Mouse (Mus musculus): ENCODE data around the gene Hikeshi. TPM values are rescaled to one million over a fixed set of nuclear protein-coding genes. Genes with fewer than 3 reads are reported as not detected.

The Hikeshi gene
- polyA plus RNA-seq, 1 experiment from 2014 or later, result 105 TPM

DNA sequence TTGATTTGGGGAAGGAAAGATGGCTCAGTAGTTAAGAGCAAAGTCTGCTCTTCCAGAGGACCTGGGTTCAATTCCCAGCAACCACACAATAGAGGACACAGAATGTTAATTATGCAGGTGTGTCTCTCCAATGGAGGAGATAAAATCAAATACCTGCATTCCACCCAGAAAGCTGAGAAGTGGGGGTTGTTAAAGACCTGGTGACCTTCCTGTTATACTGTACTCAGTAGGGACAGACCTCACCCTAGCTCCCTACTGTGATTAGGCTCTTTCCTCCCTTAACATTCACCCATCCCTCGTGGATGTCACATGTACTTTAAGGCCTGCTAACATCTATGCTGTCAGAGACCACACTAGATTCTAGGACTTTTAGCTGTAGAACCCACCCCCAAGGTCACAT lies 34.6 kb upstream of the Hikeshi start:
- H3K27ac ChIP-seq (ENCODE audit: low read length), result no peak overlapping the region
- no peaks in the 10 kb centered on the region for H3K9me3 ChIP-seq (replicated peaks; ENCODE audit: control insufficient read depth, low read length)
- H3K4me1 ChIP-seq (ENCODE audit: control insufficient read depth, insufficient read depth, low read length), result peaks cover 9% of the 10 kb centered on the region
- H3K4me3 ChIP-seq (ENCODE audit: low read length), result no peak overlapping the region
- WGBS, result 96% methylated on average over 1 of the region's 1 CpGs
- ATAC-seq (replicated peaks; ENCODE audit: extremely low read depth, insufficient read depth, low FRiP score), result no peak
- no peak overlapping the region for H3K9ac ChIP-seq (ENCODE audit: low read length)
- no peaks in the 10 kb centered on the region for H3K27me3 ChIP-seq (ENCODE audit: control insufficient read depth, insufficient read depth, low read length)
- H3K36me3 ChIP-seq (ENCODE audit: control insufficient read depth, insufficient read depth), result peaks cover 36% of the 10 kb centered on the region
- no peak overlapping the region for H3K4me2 ChIP-seq (ENCODE audit: low read depth, low read length)

DNA sequence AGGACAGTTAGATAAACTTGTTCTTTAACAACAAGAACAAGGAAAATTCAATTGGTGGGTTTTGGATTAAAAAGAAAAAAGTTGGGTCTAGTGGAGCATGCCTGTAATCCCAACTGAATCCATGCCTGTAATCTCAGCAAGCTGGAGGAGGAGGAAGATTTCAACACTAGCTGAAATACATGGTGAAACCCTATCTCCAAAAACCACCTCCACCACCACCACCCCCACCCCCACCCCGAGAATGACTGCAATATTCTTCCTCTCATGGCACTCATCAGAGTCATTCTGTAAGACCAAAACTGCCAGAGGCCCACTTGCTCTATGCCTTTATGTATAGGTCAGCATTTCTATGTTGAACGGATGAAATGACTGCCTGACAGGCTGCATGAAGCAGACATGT lies 26.2 kb upstream of the Hikeshi start:
- Histone ChIP-seq H3K4me3 (ENCODE audit: low read length) (no peak overlapping the region), H3K27ac (ENCODE audit: low read length) (no peak overlapping the region), H3K36me3 (ENCODE audit: control insufficient read depth, insufficient read depth) (peaks cover 26% of the 10 kb centered on the region), H3K4me2 (ENCODE audit: low read depth, low read length) (no peak overlapping the region), H3K9ac (ENCODE audit: low read length) (no peak overlapping the region), H3K4me1 (ENCODE audit: control insufficient read depth, insufficient read depth, low read length) (no peaks in the 10 kb centered on the region), H3K27me3 (ENCODE audit: control insufficient read depth, insufficient read depth, low read length) (no peaks in the 10 kb centered on the region), H3K9me3 (replicated peaks; ENCODE audit: control insufficient read depth, low read length) (no peaks in the 10 kb centered on the region)
- 96% methylated on average over 2 of the region's 2 CpGs for WGBS
- no peak for ATAC-seq (replicated peaks; ENCODE audit: extremely low read depth, insufficient read depth, low FRiP score)

DNA sequence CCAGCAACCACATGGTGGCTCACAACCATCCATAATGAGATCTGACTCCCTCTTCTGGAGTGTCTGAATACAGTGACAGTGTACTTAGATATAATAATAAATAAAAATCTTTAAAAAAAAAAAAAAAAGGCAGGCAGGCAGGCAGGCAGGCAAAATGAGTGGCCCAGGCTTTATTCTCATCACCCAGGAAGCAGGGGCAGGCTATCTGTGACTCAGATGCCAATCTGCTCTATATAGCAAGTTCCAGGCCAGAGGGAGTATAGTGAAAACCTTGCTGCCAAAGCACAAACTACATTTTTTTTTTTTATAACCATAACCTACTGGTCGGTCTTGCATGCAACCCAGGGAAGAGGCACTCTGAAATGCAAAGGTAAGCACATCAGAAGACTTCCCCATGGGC lies 25.8 kb upstream of the Hikeshi start:
- H3K4me1 ChIP-seq (ENCODE audit: control insufficient read depth, insufficient read depth, low read length), result no peaks in the 10 kb centered on the region
- peaks cover 23% of the 10 kb centered on the region for H3K36me3 ChIP-seq (ENCODE audit: control insufficient read depth, insufficient read depth)
- no peak overlapping the region for H3K27ac ChIP-seq (ENCODE audit: low read length)
- ATAC-seq (replicated peaks; ENCODE audit: extremely low read depth, insufficient read depth, low FRiP score), result no peak
- no peak overlapping the region for H3K4me2 ChIP-seq (ENCODE audit: low read depth, low read length)
- WGBS, result 74% methylated on average over 1 of the region's 1 CpGs
- H3K27me3 ChIP-seq (ENCODE audit: control insufficient read depth, insufficient read depth, low read length), result no peaks in the 10 kb centered on the region
- no peak overlapping the region for H3K4me3 ChIP-seq (ENCODE audit: low read length)
- H3K9ac ChIP-seq (ENCODE audit: low read length), result no peak overlapping the region
- no peaks in the 10 kb centered on the region for H3K9me3 ChIP-seq (replicated peaks; ENCODE audit: control insufficient read depth, low read length)

DNA sequence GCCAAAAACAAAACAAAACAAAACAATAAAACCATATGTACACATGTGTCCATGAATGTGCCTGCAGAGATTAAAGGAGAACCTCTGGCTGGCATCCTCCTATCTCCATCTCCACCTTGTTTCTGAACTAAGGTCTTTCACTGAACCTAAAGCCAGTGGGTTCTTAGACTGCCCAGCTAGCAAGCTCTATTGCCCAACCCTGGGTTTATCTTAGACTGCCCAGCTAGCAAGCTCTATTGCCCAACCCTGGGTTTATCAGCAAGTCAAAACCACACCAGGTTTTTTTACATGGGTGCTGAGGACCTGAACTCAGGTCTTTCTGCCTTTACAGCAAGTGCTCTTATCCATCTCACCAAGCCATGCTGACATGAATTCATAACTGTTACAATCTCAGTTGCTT lies 22.1 kb upstream of the Hikeshi start:
- Histone ChIP-seq H3K9me3 (replicated peaks; ENCODE audit: control insufficient read depth, low read length) (no peaks in the 10 kb centered on the region), H3K27ac (ENCODE audit: low read length) (no peak overlapping the region), H3K27me3 (ENCODE audit: control insufficient read depth, insufficient read depth, low read length) (no peaks in the 10 kb centered on the region), H3K4me1 (ENCODE audit: control insufficient read depth, insufficient read depth, low read length) (no peaks in the 10 kb centered on the region), H3K36me3 (ENCODE audit: control insufficient read depth, insufficient read depth) (peaks cover 18% of the 10 kb centered on the region), H3K9ac (ENCODE audit: low read length) (no peak overlapping the region), H3K4me3 (ENCODE audit: low read length) (no peak overlapping the region), H3K4me2 (ENCODE audit: low read depth, low read length) (no peak overlapping the region)
- ATAC-seq (replicated peaks; ENCODE audit: extremely low read depth, insufficient read depth, low FRiP score), result no peak

DNA sequence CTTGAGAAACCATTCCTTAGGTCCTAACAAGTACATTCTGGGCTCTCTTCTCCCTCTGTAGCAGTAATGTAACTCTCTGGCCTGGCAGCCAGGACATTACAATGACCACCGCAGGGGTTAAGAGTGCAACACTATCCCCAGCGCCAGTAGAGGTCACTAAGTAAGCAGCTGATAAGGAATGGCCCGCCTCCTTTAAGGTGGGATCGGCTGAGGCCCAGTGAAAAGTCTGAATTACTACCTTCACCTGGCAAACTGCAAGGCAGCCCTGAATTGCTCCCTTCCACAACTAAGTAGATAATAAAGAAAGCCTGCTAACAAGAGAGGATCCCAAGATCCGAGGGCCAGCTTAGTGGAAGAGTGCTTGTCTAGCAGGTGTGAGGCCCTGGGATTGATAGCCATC lies 16.3 kb upstream of the Hikeshi start:
- Histone ChIP-seq H3K4me2 (ENCODE audit: low read depth, low read length) (no peak overlapping the region), H3K27ac (ENCODE audit: low read length) (no peak overlapping the region), H3K4me1 (ENCODE audit: control insufficient read depth, insufficient read depth, low read length) (no peaks in the 10 kb centered on the region), H3K27me3 (ENCODE audit: control insufficient read depth, insufficient read depth, low read length) (no peaks in the 10 kb centered on the region), H3K4me3 (ENCODE audit: low read length) (no peak overlapping the region), H3K36me3 (ENCODE audit: control insufficient read depth, insufficient read depth) (peaks cover 28% of the 10 kb centered on the region), H3K9ac (ENCODE audit: low read length) (no peak overlapping the region), H3K9me3 (replicated peaks; ENCODE audit: control insufficient read depth, low read length) (no peaks in the 10 kb centered on the region)
- WGBS, result 25% methylated on average over 5 of the region's 5 CpGs
- no peak for ATAC-seq (replicated peaks; ENCODE audit: extremely low read depth, insufficient read depth, low FRiP score)

DNA sequence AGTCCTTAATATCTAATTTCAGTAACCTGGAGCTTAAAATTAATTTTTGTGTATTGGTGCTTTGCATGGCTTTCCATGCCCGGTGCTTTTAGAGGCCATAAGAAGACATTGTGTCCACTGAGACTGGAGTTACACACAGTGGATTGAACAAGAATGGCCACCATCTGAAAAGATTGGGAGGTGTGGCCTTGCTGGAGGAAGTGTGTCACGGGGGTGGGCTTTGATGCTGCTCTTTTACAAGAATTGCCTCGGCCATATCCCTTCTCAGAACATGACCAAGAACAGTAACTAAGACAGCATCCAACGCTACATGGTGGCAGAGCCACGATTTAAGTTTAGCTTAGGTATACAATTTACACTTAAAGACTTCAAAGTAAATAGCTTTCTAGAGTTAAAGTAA lies 13.3 kb upstream of the Hikeshi start:
- Histone ChIP-seq H3K36me3 (ENCODE audit: control insufficient read depth, insufficient read depth) (peaks cover 25% of the 10 kb centered on the region), H3K9ac (ENCODE audit: low read length) (no peak overlapping the region), H3K27ac (ENCODE audit: low read length) (no peak overlapping the region), H3K4me2 (ENCODE audit: low read depth, low read length) (no peak overlapping the region), H3K4me3 (ENCODE audit: low read length) (no peak overlapping the region), H3K4me1 (ENCODE audit: control insufficient read depth, insufficient read depth, low read length) (no peaks in the 10 kb centered on the region), H3K9me3 (replicated peaks; ENCODE audit: control insufficient read depth, low read length) (0 out of 2 replicates have a peak, but pooled peaks cover 2% of the 10 kb centered on the region), H3K27me3 (ENCODE audit: control insufficient read depth, insufficient read depth, low read length) (no peaks in the 10 kb centered on the region)
- ATAC-seq (replicated peaks; ENCODE audit: extremely low read depth, insufficient read depth, low FRiP score), result no peak
- WGBS, result 83% methylated on average over 5 of the region's 5 CpGs

DNA sequence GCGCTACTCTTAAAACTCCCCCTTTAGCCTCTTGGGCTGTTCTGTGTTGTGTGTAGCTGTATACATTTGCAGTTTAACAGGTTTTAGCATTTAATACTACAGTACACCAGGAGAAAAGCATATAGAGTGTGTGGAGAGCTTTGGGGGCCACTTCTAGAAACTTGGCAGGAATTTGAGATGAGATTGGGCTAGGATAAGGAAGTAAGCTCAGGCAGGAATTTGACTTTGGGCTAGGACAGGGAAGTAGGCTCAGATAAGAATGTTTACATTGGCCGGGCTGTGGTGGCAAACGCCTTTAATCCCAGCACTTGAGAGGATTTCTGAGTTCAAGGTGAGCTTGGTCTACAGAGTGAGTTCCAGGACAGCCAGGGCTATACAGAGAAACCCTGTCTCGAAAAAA lies 8.4 kb upstream of the Hikeshi start:
- Histone ChIP-seq H3K9ac (ENCODE audit: low read length) (no peak overlapping the region), H3K9me3 (replicated peaks; ENCODE audit: control insufficient read depth, low read length) (0 out of 2 replicates have a peak, but pooled peaks cover 3% of the 10 kb centered on the region), H3K27me3 (ENCODE audit: control insufficient read depth, insufficient read depth, low read length) (no peaks in the 10 kb centered on the region), H3K36me3 (ENCODE audit: control insufficient read depth, insufficient read depth) (peaks cover 2% of the 10 kb centered on the region; the same call in 1 of the 2 replicates), H3K4me3 (ENCODE audit: low read length) (no peak overlapping the region), H3K4me1 (ENCODE audit: control insufficient read depth, insufficient read depth, low read length) (no peaks in the 10 kb centered on the region), H3K4me2 (ENCODE audit: low read depth, low read length) (no peak overlapping the region), H3K27ac (ENCODE audit: low read length) (no peak overlapping the region)
- WGBS, result 60% methylated on average over 4 of the region's 4 CpGs
- no peak for ATAC-seq (replicated peaks; ENCODE audit: extremely low read depth, insufficient read depth, low FRiP score)

DNA sequence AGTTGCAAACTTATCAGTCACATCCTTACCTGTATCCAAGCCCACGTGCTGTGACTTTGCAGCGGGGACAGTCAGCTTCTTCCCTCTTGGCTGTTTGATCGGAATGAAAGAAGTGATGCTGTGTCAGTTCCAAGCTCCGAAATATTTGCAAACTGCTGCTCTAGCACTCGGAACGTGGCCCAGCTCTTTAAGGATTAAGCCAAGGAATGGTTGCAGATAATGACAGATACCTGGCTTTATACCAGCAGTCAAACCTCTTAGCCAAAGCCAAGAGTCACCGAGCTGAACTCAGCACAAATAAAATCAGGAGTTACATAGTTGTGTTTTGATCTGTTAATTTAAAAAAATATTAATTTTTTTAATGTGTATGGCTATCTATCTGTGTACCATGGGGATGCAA lies 7.0 kb upstream of the Hikeshi start:
- no peak for ATAC-seq (replicated peaks; ENCODE audit: extremely low read depth, insufficient read depth, low FRiP score)
- 0 out of 2 replicates have a peak, but pooled peaks cover 3% of the 10 kb centered on the region for H3K9me3 ChIP-seq (replicated peaks; ENCODE audit: control insufficient read depth, low read length)
- WGBS, result 65% methylated on average over 7 of the region's 7 CpGs

DNA sequence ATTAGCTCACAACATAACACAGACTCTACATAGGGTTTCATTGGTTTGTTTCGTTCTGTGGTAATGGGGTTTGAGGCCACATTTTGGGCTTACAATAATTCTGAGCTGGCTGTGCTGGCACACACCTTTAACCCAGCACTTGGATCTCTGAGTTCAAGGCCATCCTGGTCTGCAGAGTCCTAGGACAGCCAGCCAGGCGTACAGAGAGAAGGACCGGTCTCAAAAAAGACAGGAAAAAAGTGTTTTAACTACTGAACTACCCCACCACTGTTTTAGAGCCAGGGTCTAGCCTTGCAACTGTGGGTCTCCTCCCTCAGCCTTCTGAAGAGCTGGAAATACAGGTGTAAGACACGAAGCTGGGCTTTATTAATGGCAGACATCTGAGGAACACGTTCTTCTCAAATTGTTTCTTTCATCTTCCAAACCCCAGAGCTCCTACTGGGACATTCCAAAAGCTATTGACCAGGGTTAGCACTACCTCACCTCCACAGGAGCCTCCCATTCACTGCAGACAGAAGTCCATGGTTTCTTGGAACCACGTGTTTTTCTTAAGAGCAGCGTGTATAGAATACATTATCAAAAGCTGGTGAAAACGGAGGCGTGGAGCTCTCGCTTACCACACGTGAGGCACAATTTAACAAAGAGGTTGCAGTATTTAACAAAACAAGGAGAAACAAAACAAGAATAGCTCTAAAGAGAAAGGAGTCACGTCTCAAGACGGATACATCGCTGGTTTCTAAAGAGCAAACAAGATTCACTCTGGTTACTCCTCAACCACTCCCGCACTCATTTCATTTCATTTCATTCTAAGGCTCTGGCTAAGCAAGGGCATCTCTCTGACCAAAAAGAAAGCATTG lies 1.3 kb downstream of the Hikeshi start:
- no peaks in the 10 kb centered on the region for H3K9me3 ChIP-seq (replicated peaks; ENCODE audit: control insufficient read depth, low read length)
- peaks cover 13% of the 10 kb centered on the region for H3K4me1 ChIP-seq (ENCODE audit: control insufficient read depth, insufficient read depth, low read length)
- no peak overlapping the region for H3K27ac ChIP-seq (ENCODE audit: low read length)
- peak overlapping the region; percentile 96 for H3K4me3 ChIP-seq (ENCODE audit: low read length)
- 53% methylated on average over 15 of the region's 15 CpGs for WGBS
- ATAC-seq (replicated peaks; ENCODE audit: extremely low read depth, insufficient read depth, low FRiP score), result no peak
- H3K36me3 ChIP-seq (ENCODE audit: control insufficient read depth, insufficient read depth), result peaks cover 1% of the 10 kb centered on the region; the same call in 1 of the 2 replicates
- no peaks in the 10 kb centered on the region for H3K27me3 ChIP-seq (ENCODE audit: control insufficient read depth, insufficient read depth, low read length)
- H3K4me2 ChIP-seq (ENCODE audit: low read depth, low read length), result peak overlapping the region; percentile 82
- peak overlapping the region; percentile 90 for H3K9ac ChIP-seq (ENCODE audit: low read length)

More for the DNA sequence above, 7.0 kb upstream of the Hikeshi start:
- no peak overlapping the region for H3K4me3 ChIP-seq (ENCODE audit: low read length)
- no peaks in the 10 kb centered on the region for H3K27me3 ChIP-seq (ENCODE audit: control insufficient read depth, insufficient read depth, low read length)
- H3K4me2 ChIP-seq (ENCODE audit: low read depth, low read length), result no peak overlapping the region
- H3K36me3 ChIP-seq (ENCODE audit: control insufficient read depth, insufficient read depth), result no peaks in the 10 kb centered on the region
- H3K4me1 ChIP-seq (ENCODE audit: control insufficient read depth, insufficient read depth, low read length), result no peaks in the 10 kb centered on the region
- no peak overlapping the region for H3K27ac ChIP-seq (ENCODE audit: low read length)
- no peak overlapping the region for H3K9ac ChIP-seq (ENCODE audit: low read length)

Data from heart, embryonic 16.5 days (tissue).